Mouse (Mus musculus): ENCODE measurements around the gene Ppp1r9a. TPM values are rescaled to one million over a fixed set of nuclear protein-coding genes. Genes with fewer than 3 reads are reported as not detected.

Ppp1r9a gene
- polyA plus RNA-seq, 1 experiment from 2014 or later: 17.8 TPM

DNA sequence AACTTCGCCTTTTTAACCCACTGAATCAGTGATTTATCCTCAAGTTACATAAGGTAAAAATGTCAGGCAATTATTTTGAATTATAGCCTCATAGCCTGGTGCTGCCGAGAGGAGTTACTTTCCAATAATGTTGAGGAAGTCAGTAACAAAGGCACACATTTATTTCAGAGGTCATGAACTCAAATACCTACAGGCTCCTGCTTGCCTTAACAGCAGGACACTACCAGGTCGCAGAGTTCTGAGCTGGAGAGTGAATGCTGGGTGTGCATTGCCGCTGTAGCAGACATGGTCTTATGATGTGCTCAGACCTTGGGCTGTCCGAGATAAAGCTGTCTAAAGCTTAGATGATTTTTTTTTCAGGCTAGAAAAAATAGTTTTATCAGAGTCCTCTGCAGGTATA is 196.6 kb downstream of the Ppp1r9a start:
- H3K4me1 ChIP-seq: peaks cover 43% of the 10 kb centered on the region

DNA sequence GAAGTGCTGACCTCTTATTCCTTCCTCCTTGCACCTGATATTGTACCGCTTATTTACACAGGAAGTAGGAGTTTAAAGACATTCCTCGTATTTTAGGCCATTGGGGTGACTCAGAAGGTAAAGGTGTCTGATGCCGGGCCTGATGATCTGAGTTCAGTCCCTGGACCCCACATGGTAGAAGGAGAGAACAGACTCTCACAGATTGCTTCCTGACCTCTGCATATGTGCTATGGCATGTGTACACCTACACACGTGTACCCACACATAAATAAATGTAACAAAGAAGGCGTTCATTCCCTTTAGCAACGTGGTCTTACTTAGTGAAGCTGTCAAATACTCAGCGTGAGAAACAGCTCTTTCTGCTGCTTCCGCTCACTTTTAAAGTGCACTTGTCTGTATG is 197.1 kb downstream of the Ppp1r9a start:
- H3K27me3 ChIP-seq (replicated peaks; ENCODE audit: low read depth, poor library complexity, severe bottlenecking): no peaks in the 10 kb centered on the region
- H3K4me1 ChIP-seq: peaks cover 43% of the 10 kb centered on the region
- WGBS: 65% methylated on average over 8 of the region's 8 CpGs
- H3K27ac ChIP-seq (replicated peaks): 0 out of 2 replicates have a peak overlapping the region, but pooled peaks have one; percentile 31
- no peaks in the 10 kb centered on the region for H3K36me3 ChIP-seq (replicated peaks)
- H3K9me3 ChIP-seq: no peaks in the 10 kb centered on the region
- no peak for DNase-seq (ENCODE audit: low spot score)
- no peak overlapping the region for H3K4me3 ChIP-seq

More for the DNA sequence above, 196.6 kb downstream of the Ppp1r9a start:
- H3K27me3 ChIP-seq (replicated peaks; ENCODE audit: low read depth, poor library complexity, severe bottlenecking): no peaks in the 10 kb centered on the region
- 33% methylated on average over 5 of the region's 5 CpGs for WGBS
- H3K27ac ChIP-seq (replicated peaks): 0 out of 2 replicates have a peak overlapping the region, but pooled peaks have one; percentile 31
- no peaks in the 10 kb centered on the region for H3K9me3 ChIP-seq
- H3K36me3 ChIP-seq (replicated peaks): no peaks in the 10 kb centered on the region
- DNase-seq (ENCODE audit: low spot score): no peak
- H3K4me3 ChIP-seq: no peak overlapping the region

DNA sequence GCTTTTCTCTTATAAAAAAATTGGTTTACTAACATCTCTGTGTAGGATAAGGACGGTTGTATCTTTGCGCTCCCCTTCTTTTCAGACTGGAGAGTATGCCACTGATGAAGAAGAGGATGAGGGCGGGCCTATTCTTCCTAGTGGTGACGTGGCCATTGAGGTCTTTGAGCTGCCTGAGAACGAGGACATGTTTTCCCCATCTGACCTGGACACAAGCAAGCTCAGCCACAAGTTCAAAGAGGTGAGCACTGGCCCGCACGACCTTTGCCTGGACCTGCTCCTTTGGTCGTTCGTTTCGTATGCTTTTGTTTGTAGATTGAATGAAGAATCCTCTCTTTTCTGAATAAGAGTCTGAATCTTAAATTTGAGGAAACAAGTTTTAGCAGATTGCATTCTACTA is 197.6 kb downstream of the Ppp1r9a start:
- Histone ChIP-seq H3K4me1 (peaks cover 42% of the 10 kb centered on the region), H3K4me3 (no peak overlapping the region), H3K9me3 (no peaks in the 10 kb centered on the region), H3K27me3 (replicated peaks; ENCODE audit: low read depth, poor library complexity, severe bottlenecking) (no peaks in the 10 kb centered on the region), H3K36me3 (replicated peaks) (no peaks in the 10 kb centered on the region), H3K27ac (replicated peaks) (0 out of 2 replicates have a peak overlapping the region, but pooled peaks have one; percentile 31)
- WGBS: 76% methylated on average over 10 of the region's 10 CpGs
- no peak for DNase-seq (ENCODE audit: low spot score)

DNA sequence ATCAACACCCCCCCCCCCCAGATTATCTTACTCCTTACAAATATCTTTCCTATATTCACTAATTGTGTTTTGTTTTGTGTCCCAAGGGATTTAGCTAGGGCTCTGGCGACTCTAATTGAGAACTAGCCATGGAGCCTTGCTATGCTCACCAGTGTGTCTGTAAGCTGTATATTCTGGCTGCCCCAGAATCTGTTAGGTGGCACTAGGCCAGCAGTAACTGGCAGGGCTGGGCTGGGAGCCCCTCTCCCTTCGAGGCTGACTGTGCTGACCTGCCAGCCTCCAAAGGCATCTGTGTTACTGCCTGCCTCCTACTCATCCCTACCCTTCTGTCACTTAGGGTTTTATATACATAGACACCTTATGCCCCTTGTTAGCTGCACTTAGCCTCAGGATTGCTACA is 200.0 kb downstream of the Ppp1r9a start:
- Histone ChIP-seq H3K9me3 (no peaks in the 10 kb centered on the region), H3K27me3 (replicated peaks; ENCODE audit: low read depth, poor library complexity, severe bottlenecking) (no peaks in the 10 kb centered on the region), H3K4me3 (no peak overlapping the region), H3K4me1 (peaks cover 40% of the 10 kb centered on the region), H3K27ac (replicated peaks) (peak overlapping the region; percentile 61; the same call in 1 of the 2 replicates), H3K36me3 (replicated peaks) (no peaks in the 10 kb centered on the region)
- no peak for DNase-seq (ENCODE audit: low spot score)
- 24% methylated on average over 2 of the region's 2 CpGs for WGBS

DNA sequence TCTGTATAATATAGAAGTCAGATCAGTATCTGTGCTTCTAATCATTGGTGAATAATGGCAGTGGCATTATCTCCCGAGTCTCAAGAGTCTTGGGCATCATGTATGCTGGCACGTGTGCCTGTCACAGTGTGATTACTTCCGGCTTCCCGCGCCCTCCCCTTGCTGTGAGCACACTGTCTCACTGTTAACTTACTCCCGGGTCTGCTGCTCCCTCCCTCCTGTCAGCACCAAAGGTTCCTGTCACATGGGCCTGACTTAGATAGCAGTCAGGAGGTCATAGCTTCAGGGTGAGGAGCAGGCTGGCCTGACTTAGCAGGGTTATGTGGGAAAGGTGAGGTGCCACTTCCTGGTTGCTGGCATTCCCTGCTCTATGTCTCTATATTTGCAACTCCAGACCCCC is 201.1 kb downstream of the Ppp1r9a start:
- peaks cover 47% of the 10 kb centered on the region for H3K4me1 ChIP-seq
- peak overlapping the region; percentile 69 for H3K27ac ChIP-seq (replicated peaks)
- DNase-seq (ENCODE audit: low spot score): no peak
- H3K9me3 ChIP-seq: no peaks in the 10 kb centered on the region
- no peaks in the 10 kb centered on the region for H3K27me3 ChIP-seq (replicated peaks; ENCODE audit: low read depth, poor library complexity, severe bottlenecking)
- no peak overlapping the region for H3K4me3 ChIP-seq
- H3K36me3 ChIP-seq (replicated peaks): no peaks in the 10 kb centered on the region
- WGBS: 31% methylated on average over 6 of the region's 6 CpGs

DNA sequence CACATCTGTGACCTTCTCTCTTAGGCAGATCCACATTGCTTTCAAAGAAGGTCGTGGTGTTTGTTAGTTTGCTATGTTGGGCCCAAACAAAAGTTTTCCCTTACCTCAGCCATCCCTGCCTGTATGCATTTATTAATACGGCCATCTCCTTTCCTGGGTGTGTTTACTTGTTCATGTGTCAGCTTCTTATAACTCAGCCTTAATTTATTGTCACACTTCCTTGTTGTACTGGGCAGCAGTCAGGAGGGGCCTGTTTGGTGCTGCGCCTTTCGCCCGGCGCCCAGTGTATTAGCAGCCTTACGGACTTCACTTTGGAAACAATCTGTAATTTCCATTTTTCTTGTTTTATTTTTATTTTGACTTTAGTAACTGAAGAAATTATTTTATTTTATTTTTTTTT is 201.5 kb downstream of the Ppp1r9a start:
- Histone ChIP-seq H3K27ac (replicated peaks) (peak overlapping the region; percentile 69; the same call in 1 of the 2 replicates), H3K27me3 (replicated peaks; ENCODE audit: low read depth, poor library complexity, severe bottlenecking) (no peaks in the 10 kb centered on the region), H3K9me3 (no peaks in the 10 kb centered on the region), H3K4me1 (peaks cover 46% of the 10 kb centered on the region), H3K36me3 (replicated peaks) (no peaks in the 10 kb centered on the region), H3K4me3 (no peak overlapping the region)
- DNase-seq (ENCODE audit: low spot score): no peak
- WGBS: 83% methylated on average over 7 of the region's 7 CpGs

DNA sequence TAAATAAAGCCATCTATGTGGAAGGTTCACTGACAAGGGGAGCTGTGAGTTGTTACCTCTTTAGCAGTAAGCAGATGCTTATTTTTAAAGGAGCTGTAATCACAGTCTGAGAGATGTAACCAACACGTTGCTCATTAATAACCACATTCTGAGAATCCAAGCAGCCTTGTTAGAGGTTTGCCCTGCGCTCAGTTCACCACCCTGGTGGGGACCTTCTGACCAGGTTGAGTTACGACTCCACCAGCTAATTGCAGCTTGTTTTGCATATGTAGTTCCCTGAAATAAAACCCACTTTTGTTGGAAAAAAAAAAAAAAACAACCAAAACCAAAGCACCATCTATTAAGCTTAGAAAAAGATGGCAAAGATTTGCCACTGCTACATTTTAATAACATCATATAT is 205.8 kb downstream of the Ppp1r9a start:
- peak overlapping the region; percentile 72 for H3K27ac ChIP-seq (replicated peaks)
- WGBS: 54% methylated on average over 3 of the region's 3 CpGs
- no peaks in the 10 kb centered on the region for H3K9me3 ChIP-seq

DNA sequence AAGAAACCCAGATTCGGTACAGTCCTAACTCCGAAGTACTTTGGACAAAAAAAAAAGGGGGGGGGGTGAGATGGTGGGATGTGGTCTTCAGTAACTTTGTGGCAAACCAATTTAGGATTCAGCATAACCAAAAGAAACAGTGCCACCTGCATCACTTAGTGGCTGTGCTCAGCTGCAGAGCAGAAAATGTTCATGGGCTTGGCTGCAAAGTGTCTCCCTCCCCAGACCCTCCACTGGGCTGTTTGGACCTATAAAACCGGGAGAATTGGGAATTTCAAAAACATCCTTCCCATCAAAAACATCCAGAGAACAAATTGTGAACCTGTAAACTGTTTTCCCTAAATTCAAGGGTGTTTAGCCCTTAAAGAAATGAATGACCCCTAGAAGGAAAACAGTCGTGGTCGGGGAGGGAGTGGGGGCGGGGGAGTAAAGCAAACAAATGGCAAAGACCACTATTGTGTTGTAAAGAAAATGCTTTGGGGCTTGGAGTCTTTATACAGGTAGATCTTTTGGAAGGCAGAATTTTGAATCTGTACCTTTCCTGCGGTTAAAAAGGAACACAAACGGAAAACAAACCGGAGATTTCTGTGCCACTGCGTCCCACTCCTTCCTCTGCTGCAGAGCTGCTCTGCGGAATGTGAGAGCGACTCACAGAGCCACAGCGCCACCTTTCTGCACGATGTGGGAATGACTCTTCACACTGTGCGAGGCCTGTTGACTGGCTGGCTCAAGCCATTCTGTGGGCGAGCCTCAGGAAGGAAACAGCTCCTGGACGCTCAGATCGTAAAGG is 207.4 kb downstream of the Ppp1r9a start:
- DNase-seq (ENCODE audit: low spot score): peak; percentile 90
- H3K27me3 ChIP-seq (replicated peaks; ENCODE audit: low read depth, poor library complexity, severe bottlenecking): no peaks in the 10 kb centered on the region
- H3K27ac ChIP-seq (replicated peaks): peak overlapping the region; percentile 78
- 4% methylated on average over 18 of the region's 18 CpGs for WGBS
- peak overlapping the region; percentile 42 for H3K4me3 ChIP-seq
- no peaks in the 10 kb centered on the region for H3K9me3 ChIP-seq
- peaks cover 54% of the 10 kb centered on the region for H3K4me1 ChIP-seq
- peaks cover 5% of the 10 kb centered on the region for H3K36me3 ChIP-seq (replicated peaks)

More for the DNA sequence above, 205.8 kb downstream of the Ppp1r9a start:
- Histone ChIP-seq H3K4me3 (no peak overlapping the region), H3K4me1 (peaks cover 54% of the 10 kb centered on the region), H3K36me3 (replicated peaks) (no peaks in the 10 kb centered on the region), H3K27me3 (replicated peaks; ENCODE audit: low read depth, poor library complexity, severe bottlenecking) (no peaks in the 10 kb centered on the region)
- no peak for DNase-seq (ENCODE audit: low spot score)

DNA sequence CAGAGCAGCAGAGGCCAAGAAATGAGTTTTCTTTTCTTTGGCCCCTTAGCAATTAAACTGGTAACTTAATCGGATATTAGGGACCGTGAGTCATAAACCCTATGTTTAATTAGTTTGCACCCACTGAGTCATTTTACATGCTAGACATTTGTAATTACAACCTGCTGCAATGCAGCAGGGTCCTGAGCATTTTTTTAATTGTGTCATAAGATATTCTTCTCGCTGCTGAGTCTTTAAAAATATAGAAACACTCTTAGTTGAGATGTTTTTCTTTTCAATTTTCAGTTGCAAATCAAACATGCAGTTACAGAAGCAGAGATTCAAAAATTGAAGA is 208.0 kb downstream of the Ppp1r9a start:
- Histone ChIP-seq H3K36me3 (replicated peaks) (peaks cover 11% of the 10 kb centered on the region), H3K27ac (replicated peaks) (peak overlapping the region; percentile 78), H3K4me3 (no peak overlapping the region; the same call in 1 of the 2 replicates), H3K27me3 (replicated peaks; ENCODE audit: low read depth, poor library complexity, severe bottlenecking) (no peaks in the 10 kb centered on the region), H3K9me3 (no peaks in the 10 kb centered on the region), H3K4me1 (peaks cover 54% of the 10 kb centered on the region)
- 24% methylated on average over 3 of the region's 3 CpGs for WGBS
- DNase-seq (ENCODE audit: low spot score): no peak

DNA sequence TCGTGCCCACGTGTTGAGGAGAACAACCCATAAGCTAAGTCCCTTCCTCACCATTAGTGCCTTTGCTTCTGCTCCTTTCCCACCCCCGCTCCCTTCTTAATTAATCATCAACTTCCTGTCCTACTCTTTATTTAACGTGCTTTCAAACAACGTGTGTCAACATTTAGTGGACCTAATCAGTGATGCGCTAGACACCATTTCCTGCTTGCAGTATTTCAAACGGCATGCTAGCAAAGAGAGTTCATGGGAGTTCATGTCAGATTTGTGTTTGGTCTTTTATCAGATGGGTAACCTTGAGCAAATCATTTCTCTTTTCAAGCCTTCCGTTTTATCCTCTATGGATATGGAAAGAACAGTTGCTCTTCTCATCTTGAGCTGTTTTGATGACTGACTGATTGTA is 210.4 kb downstream of the Ppp1r9a start:
- DNase-seq (ENCODE audit: low spot score): no peak
- WGBS: 52% methylated on average over 8 of the region's 8 CpGs

DNA sequence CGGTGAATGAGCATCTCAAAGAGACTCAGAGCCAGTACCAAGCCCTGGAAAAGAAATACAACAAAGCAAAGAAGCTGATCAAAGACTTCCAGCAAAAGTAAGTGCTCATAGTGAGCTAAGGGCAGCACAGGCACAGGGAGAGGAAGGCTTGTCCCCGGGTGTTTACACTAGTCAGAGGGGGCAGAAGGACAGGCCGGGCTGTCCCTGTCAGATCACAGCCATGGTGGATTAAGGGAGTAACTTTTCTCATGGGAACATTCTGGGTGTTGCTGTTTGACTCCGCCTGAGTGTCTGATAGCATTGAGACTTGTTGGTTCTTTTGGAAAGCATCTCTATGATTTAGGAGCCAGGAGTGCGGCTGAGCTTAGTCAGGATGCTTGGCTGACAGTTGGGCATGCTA is 211.0 kb downstream of the Ppp1r9a start:
- Histone ChIP-seq H3K36me3 (replicated peaks) (peaks cover 25% of the 10 kb centered on the region), H3K27me3 (replicated peaks; ENCODE audit: low read depth, poor library complexity, severe bottlenecking) (no peaks in the 10 kb centered on the region), H3K9me3 (no peaks in the 10 kb centered on the region), H3K27ac (replicated peaks) (peak overlapping the region; percentile 44; the same call in 1 of the 2 replicates), H3K4me1 (peaks cover 37% of the 10 kb centered on the region), H3K4me3 (no peak overlapping the region)
- no peak for DNase-seq (ENCODE audit: low spot score)
- WGBS: 61% methylated on average over 5 of the region's 5 CpGs

More for the DNA sequence above, 210.4 kb downstream of the Ppp1r9a start:
- no peaks in the 10 kb centered on the region for H3K9me3 ChIP-seq
- H3K36me3 ChIP-seq (replicated peaks): peaks cover 25% of the 10 kb centered on the region
- H3K4me1 ChIP-seq: peaks cover 43% of the 10 kb centered on the region
- no peak overlapping the region for H3K4me3 ChIP-seq
- 0 out of 2 replicates have a peak overlapping the region, but pooled peaks have one; percentile 44 for H3K27ac ChIP-seq (replicated peaks)
- no peaks in the 10 kb centered on the region for H3K27me3 ChIP-seq (replicated peaks; ENCODE audit: low read depth, poor library complexity, severe bottlenecking)

DNA sequence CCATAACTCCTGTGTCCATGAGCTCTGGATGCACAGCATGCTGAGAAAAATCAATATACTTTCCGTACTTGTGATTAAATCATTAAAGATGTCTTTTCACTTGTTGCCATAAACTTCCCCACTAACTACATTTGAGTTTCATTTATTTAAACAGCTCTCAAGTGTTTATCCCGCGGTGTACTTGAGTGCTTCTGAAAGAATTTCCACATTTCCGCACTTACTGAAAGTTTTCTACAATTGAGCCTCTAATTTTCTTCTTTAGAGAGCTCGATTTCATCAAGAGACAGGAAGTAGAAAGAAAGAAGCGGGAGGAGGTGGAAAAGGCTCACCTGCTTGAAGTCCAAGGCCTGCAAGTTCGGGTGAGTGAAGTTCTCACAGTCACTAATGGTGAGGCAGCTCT is 212.1 kb downstream of the Ppp1r9a start:
- no peaks in the 10 kb centered on the region for H3K9me3 ChIP-seq
- no peaks in the 10 kb centered on the region for H3K27me3 ChIP-seq (replicated peaks; ENCODE audit: low read depth, poor library complexity, severe bottlenecking)
- peaks cover 33% of the 10 kb centered on the region for H3K4me1 ChIP-seq
- no peak overlapping the region for H3K27ac ChIP-seq (replicated peaks)
- WGBS: 90% methylated on average over 7 of the region's 7 CpGs
- DNase-seq (ENCODE audit: low spot score): no peak
- H3K4me3 ChIP-seq: no peak overlapping the region
- peaks cover 34% of the 10 kb centered on the region for H3K36me3 ChIP-seq (replicated peaks)
